Mouse (Mus musculus): Measurements from ENCODE around the gene Vmn1r217.
"Not testable (repeated sequence)": the region's sequence is repeated elsewhere in the genome, so short reads cannot be mapped to it uniquely, and the experiment has no call there.

Vmn1r217 gene

GRCm38 (mm10) chr13:23118126-23118525, at the start of gene Vmn1r217:
Vmn1r217 (minus strand) TSS chr13:23118226.
- ATAC-seq (ENCODE audit: insufficient number of reproducible peaks, low FRiP score, low TSS enrichment), result not testable (repeated sequence)

- not testable (repeated sequence) for ATAC-seq (ENCODE audit: insufficient number of reproducible peaks, low FRiP score, low TSS enrichment)
Observed at GRCm38 (mm10) chr13:23166471-23166870, 48.4 kb upstream of the Vmn1r217 start.

- no peak for ATAC-seq (ENCODE audit: insufficient number of reproducible peaks, low FRiP score, low TSS enrichment)
Observed at GRCm38 (mm10) chr13:23159012-23159411, 41.0 kb upstream of the Vmn1r217 start, which contains the start of gene Vmn1r219. Vmn1r219 (plus strand) TSS chr13:23159312.

GRCm38 (mm10) chr13:23157848-23158247, 39.8 kb upstream of the Vmn1r217 start:
- no peak for ATAC-seq (ENCODE audit: insufficient number of reproducible peaks, low FRiP score, low TSS enrichment)

- no peak for ATAC-seq (ENCODE audit: insufficient number of reproducible peaks, low FRiP score, low TSS enrichment)
Observed at GRCm38 (mm10) chr13:23138880-23139279, 20.9 kb upstream of the Vmn1r217 start.

- no peak for ATAC-seq (ENCODE audit: insufficient number of reproducible peaks, low FRiP score, low TSS enrichment)
Observed at GRCm38 (mm10) chr13:23133501-23133900, 15.5 kb upstream of the Vmn1r217 start.

GRCm38 (mm10) chr13:23133099-23133498, 15.1 kb upstream of the Vmn1r217 start, which contains the start of gene Vmn1r218:
Vmn1r218 (plus strand) TSS chr13:23133155.
- ATAC-seq (ENCODE audit: insufficient number of reproducible peaks, low FRiP score, low TSS enrichment), result no peak; the same call in 1 of the 2 replicates

GRCm38 (mm10) chr13:23120611-23121010, 2.6 kb upstream of the Vmn1r217 start:
- no peak for ATAC-seq (ENCODE audit: insufficient number of reproducible peaks, low FRiP score, low TSS enrichment)

GRCm38 (mm10) chr13:23094386-23094785, 23.6 kb downstream of the Vmn1r217 start:
- ATAC-seq (ENCODE audit: insufficient number of reproducible peaks, low FRiP score, low TSS enrichment), result no peak

- ATAC-seq (ENCODE audit: insufficient number of reproducible peaks, low FRiP score, low TSS enrichment), result no peak
Observed at GRCm38 (mm10) chr13:23069312-23069711, 48.7 kb downstream of the Vmn1r217 start.

GRCm38 (mm10) chr13:23067725-23068124, 50.3 kb downstream of the Vmn1r217 start, which contains the start of gene Vmn1r215:
Vmn1r215 (plus strand) TSS chr13:23068025.
- no peak for ATAC-seq (ENCODE audit: insufficient number of reproducible peaks, low FRiP score, low TSS enrichment)

GRCm38 (mm10) chr13:23057778-23058177, 60.2 kb downstream of the Vmn1r217 start:
- ATAC-seq (ENCODE audit: insufficient number of reproducible peaks, low FRiP score, low TSS enrichment), result no peak
